23 mouse cellular contexts compared by ENCODE assay signal in genomic region chr4:40864361-40864760, GRCm38 (mm10). TPM values are rescaled to one million over a fixed set of nuclear protein-coding genes. Genes with fewer than 3 reads are reported as not detected.
"Had no signal": no experiment of that assay in that cellular context is flagged by ENCODE, and none has a peak within 500 bp of the region (broad histone marks: within the 10 kb centered on the region; RNA-seq: fewer than 3 reads in every experiment).

No protein-coding gene starts in this region.

- H3K9ac ChIP-seq: lung, embryonic 14.5 days; midbrain, embryonic 12.5 days; neural tube, embryonic 13.5 days; neural tube, embryonic 15.5 days had no signal

- H3K36me3 ChIP-seq: midbrain, embryonic 10.5 days; midbrain, embryonic 12.5 days; neural tube, embryonic 13.5 days; neural tube, embryonic 15.5 days had no signal

- H3K4me3 ChIP-seq: midbrain, embryonic 10.5 days; midbrain, embryonic 12.5 days; myocyte; neural tube, embryonic 13.5 days; neural tube, embryonic 15.5 days had no signal

- H3K27ac ChIP-seq: midbrain, embryonic 10.5 days; midbrain, embryonic 12.5 days; neural tube, embryonic 13.5 days; neural tube, embryonic 15.5 days had no signal

- H3K4me2 ChIP-seq: lung, embryonic 14.5 days; midbrain, embryonic 12.5 days; neural tube, embryonic 13.5 days; neural tube, embryonic 15.5 days had no signal

- DNase-seq: lung, adult 18-20 months; lung, embryonic 14.5 days; lung, postnatal 10 days; lung, postnatal 4 days; midbrain, embryonic 14.5 days; retina, postnatal 1 day; right cerebral cortex, adult 18-20 months; right cerebral cortex, postnatal 25 days; right cerebral cortex, postnatal 4 days; spleen, adult 18-20 months; thymus, adult 18-20 months; thymus, postnatal 14 days; thymus, postnatal 36 days had no signal

- ATAC-seq: midbrain, embryonic 16.5 days had no signal

- H3K27me3 ChIP-seq: midbrain, embryonic 12.5 days; neural tube, embryonic 13.5 days; neural tube, embryonic 15.5 days had no signal

- H3K4me1 ChIP-seq: midbrain, embryonic 10.5 days; midbrain, embryonic 12.5 days; neural tube, embryonic 13.5 days had no signal

- H3K9me3 ChIP-seq: midbrain, embryonic 10.5 days; midbrain, embryonic 12.5 days; neural tube, embryonic 13.5 days; neural tube, embryonic 15.5 days had no signal

RNA-seq across cellular contexts. Expression of gene Spink4, which starts 55.5 kb away (rescaled TPM):
- total RNA-seq: megakaryocyte, adult 5-6 weeks; megakaryocyte-erythroid progenitor cell, adult 5-6 weeks had no signal
- polyA plus RNA-seq: lung, embryonic 14.5 days; midbrain, embryonic 10.5 days; midbrain, embryonic 12.5 days; midbrain, embryonic 14.5 days; midbrain, embryonic 16.5 days; neural tube, embryonic 11.5 days; neural tube, embryonic 13.5 days; neural tube, embryonic 15.5 days; stomach, embryonic 14.5 days had no signal
